Mouse (Mus musculus): ENCODE results near the gene Rptor. TPM values are rescaled to one million over a fixed set of nuclear protein-coding genes. Genes with fewer than 3 reads are reported as not detected.
A peak's percentile ranks its signal among the peaks of the same experiment; 100 is the strongest.

The Rptor gene
- total RNA-seq, 2 experiments from 2014 or later, result 57.1 to 58.0 TPM

DNA sequence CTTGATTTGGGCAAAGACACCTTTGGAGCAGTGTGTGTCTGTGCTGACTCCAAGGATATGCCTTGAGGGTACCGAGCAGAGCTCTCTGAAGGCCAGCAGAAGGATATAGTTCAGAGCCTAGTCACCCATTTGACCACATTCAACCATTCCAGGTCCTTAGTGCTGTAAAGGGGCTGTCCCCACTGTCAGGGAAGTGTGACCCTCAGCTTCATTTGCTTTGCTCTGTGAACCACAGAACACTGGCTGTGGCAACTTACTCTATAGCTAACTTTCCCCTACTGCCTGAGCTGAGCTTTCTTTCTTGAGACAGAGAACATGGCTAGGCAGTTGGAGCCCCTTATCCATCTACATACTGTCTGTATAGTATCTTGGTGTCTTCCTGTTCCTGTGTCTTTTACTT lies 175.2 kb downstream of the Rptor start:
- no peak for DNase-seq
- intact Hi-C loops (cut with DNase I), result no loop called here

- intact Hi-C loops (cut with DNase I), result no loop called here
- DNase-seq, result no peak
Measured at GRCm38 (mm10) chr11:119780290-119780689, 177.6 kb downstream of the Rptor start.

DNA sequence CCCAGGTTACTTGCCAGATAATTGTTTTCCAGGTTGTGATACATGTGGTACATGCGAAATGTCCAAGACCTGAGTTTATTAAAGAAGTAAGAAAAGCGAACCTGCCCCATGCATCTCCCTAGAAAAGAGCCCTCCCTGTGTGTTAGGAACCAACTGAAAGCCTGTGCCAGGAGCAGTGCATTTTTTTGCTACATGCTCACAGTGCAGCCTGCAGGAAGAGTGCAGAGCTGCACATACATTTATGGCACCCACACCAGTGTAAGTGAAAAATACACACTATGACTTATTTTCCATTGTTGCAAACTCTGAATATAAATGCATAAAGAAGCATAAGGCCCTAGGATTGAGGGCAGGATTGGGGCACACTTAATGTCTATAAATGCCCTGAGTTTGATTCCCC lies 178.5 kb downstream of the Rptor start:
- DNase-seq, result no peak
- intact Hi-C loops (cut with DNase I), result no loop called here

DNA sequence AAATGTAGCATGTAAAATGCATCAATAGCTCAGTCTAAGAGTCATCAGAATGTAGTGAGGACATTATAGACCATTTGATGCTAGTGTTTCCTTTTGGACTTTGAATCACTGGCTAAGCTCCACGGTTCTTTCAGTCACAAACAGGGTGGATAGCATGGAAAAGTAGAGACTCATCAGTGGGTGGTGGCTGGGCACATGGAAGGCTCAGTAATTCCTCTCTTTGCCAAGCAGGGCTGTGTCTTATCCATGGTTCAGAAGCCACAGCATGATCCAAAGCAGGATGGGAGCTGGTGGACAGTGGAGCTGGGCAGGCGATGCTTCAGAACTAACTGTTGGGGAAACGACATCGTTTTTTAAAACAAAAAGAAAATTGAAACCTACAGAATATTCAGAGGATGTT lies 179.0 kb downstream of the Rptor start:
- no peak for DNase-seq
- intact Hi-C loops (cut with DNase I), result no loop called here

GRCm38 (mm10) chr11:119783653-119784052 lies 180.9 kb downstream of the Rptor start:
- intact Hi-C loops (cut with DNase I), result no loop called here
- DNase-seq, result no peak

DNA sequence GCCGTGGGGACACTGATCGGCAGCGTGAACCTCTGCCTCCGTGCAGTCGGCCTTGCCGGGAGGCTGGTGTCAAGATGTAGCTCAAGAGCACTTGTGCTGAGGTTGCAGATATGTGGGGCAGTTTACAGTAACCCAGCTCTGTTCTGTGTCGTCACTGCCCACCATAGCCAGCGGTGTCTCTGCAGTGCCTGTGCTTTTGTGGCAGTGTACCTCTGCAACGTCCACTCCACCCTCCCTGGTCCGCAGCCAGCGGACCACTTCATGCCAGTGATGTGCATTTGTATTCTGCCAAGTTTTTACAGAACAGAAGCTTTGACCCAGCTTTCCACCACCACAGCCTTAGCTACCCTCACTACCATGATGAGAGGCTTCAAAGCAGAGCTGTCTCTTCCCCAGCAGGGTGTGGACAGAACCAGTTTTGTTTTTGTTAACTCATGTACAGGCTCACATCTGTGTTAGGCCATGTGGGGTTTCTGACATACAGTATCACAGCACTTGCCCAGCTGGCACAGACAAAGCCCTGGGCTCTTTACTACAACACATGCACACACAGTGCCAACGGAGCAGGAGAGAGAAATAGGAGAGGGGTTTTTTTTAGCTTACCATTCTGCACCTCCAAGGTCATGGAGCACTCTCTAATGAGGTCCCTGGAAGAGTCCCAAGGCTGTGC lies 182.1 kb downstream of the Rptor start:
- DNase-seq, result peak; percentile 34
- intact Hi-C loops (cut with DNase I), result no loop called here

- no peak for DNase-seq
- intact Hi-C loops (cut with DNase I), result no loop called here
Measured at GRCm38 (mm10) chr11:119785661-119786384, 183.1 kb downstream of the Rptor start.

- DNase-seq, result no peak
- intact Hi-C loops (cut with DNase I), result no loop called here
Measured at GRCm38 (mm10) chr11:119786385-119786880, 183.7 kb downstream of the Rptor start.

- DNase-seq, result no peak
- intact Hi-C loops (cut with DNase I), result no loop called here
Measured at GRCm38 (mm10) chr11:119788488-119788887, 185.8 kb downstream of the Rptor start.

GRCm38 (mm10) chr11:119788919-119789713 lies 186.4 kb downstream of the Rptor start:
- DNase-seq, result no peak
- intact Hi-C loops (cut with DNase I), result no loop called here

DNA sequence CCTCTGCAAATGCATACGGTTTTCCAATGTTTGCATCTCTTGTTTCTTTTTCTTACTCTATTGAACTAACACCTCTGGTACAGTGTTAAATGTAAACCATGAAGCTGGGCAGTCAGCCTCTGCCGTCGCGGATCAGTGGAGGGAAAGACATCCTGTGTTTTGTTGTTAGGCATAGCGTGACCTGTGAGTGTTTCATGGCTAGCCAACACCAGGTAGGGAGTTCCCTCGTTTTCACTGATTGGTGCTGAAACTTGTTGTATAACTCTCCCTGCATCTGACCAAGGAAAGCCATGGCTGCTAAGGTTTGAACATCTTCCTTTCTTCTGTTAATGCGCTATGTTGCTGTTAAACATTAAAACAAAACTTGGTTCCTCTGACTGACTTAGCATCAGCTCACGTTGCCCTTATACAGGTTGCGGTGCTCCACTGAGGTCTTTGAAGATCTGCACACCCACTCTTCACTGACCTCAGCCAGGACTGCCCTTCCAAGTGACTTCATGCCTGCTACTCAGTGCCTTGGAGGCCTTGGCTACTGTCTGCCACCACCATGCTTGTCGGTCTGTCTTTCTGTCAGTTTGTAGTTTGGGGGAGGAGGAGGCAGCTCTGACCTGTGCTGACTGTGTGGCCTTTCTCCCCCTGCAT lies 189.3 kb downstream of the Rptor start:
- no peak for DNase-seq
- intact Hi-C loops (cut with DNase I), result no loop called here

GRCm38 (mm10) chr11:119793378-119793777 lies 190.7 kb downstream of the Rptor start:
- DNase-seq, result no peak
- intact Hi-C loops (cut with DNase I), result no loop called here

GRCm38 (mm10) chr11:119794020-119794419 lies 191.3 kb downstream of the Rptor start:
- intact Hi-C loops (cut with DNase I), result no loop called here
- DNase-seq, result no peak

DNA sequence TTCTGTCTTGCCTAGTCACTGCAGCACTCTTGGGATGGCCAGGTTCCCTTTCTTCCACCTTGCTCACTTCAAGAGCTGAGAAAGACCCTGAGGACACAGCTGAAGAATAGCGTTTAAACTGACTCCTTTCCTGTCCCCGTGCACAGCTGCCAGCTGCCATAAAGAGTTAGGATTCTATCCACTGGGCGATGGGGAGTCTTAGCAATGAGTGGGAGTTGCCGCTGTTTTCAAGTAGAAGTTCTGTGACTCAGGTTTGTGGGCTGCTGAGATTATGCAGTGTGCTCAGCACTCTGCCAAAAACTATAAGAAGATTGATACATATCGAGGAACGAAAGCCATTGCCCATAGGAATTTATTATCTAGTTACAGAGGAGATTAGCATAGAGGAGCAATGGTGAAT lies 192.0 kb downstream of the Rptor start:
- no peak for DNase-seq
- intact Hi-C loops (cut with DNase I), result no loop called here

DNA sequence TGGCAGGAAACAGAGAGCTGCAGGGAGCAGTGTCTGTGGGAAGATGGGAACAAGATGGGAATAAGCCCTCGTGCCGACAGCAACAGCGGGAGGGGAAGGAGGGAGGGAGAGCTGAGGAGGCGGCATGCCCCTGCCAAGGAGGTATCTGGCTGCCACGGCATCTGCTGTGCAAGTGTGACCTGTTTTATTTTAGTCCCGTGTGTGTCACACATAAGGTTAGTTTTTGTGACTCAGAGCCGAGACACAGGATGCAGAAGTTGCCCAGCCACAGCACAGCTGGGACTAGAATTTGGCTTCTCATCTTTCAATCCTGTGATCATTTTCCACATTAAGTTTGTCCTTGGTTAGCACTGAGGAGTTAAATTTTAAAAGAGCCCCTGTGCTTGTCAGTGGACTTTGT lies 193.7 kb downstream of the Rptor start:
- intact Hi-C loops (cut with DNase I), result no loop called here
- peak; percentile 47 for DNase-seq

- intact Hi-C loops (cut with DNase I), result no loop called here
- no peak for DNase-seq
Measured at GRCm38 (mm10) chr11:119796846-119797245, 194.1 kb downstream of the Rptor start.

DNA sequence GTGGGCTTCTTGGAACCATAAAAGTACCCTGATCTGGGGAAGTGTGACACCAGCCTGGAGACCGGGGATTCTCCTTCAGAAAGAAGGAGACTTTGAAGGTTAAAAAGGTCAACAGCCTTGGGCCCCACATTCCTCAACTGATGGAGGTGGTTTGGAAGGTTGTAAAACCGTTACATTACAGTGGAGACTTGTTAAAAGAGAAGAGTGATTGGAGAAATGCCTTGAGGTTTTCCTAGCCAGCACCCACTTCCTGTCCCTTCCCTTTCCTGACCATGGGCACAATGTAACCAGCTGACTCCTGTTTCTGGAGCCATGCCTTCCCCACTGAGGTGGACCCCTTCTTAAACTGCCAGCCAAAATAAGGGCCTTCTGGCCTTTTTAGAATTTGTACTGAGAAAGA lies 196.8 kb downstream of the Rptor start:
- no peak for DNase-seq
- intact Hi-C loops (cut with DNase I), result no loop called here

GRCm38 (mm10) chr11:119801855-119802254 lies 199.2 kb downstream of the Rptor start:
- DNase-seq, result no peak
- intact Hi-C loops (cut with DNase I), result no loop called here

DNA sequence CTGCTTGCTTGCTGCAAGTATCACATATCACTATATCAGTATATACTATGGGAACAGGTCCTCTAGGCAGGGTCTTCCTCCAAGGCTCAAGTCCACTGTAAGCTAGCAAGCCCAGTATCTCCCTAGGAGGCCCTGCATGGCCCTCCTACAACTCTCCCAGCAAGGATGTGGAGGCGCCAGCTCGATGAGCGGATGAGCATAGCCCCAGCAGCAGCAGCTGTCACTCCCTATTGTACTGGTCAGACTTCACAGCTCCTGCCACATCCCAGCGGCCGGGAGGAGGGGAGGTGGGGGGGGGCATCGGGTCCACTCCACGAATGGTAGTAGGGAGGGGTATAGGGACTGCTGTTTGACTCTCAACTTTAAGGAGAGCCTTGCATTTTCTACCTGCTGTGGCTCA lies 200.2 kb downstream of the Rptor start:
- DNase-seq, result no peak

GRCm38 (mm10) chr11:119804392-119804791 lies 201.7 kb downstream of the Rptor start:
- no peak for DNase-seq
- intact Hi-C loops (cut with DNase I), result no loop called here

More for the DNA sequence above, 200.2 kb downstream of the Rptor start:
- intact Hi-C loops (cut with DNase I), result no loop called here

Data from left cerebral cortex, postnatal 4 days (tissue).